Mouse (Mus musculus): ENCODE results near the gene Usp35. TPM values are rescaled to one million over a fixed set of nuclear protein-coding genes. Genes with fewer than 3 reads are reported as not detected.

Usp35 gene
- 1 to 10 TPM; 4.9 to 5.2 TPM for polyA plus RNA-seq (2017; shearing (Covaris generic))

DNA sequence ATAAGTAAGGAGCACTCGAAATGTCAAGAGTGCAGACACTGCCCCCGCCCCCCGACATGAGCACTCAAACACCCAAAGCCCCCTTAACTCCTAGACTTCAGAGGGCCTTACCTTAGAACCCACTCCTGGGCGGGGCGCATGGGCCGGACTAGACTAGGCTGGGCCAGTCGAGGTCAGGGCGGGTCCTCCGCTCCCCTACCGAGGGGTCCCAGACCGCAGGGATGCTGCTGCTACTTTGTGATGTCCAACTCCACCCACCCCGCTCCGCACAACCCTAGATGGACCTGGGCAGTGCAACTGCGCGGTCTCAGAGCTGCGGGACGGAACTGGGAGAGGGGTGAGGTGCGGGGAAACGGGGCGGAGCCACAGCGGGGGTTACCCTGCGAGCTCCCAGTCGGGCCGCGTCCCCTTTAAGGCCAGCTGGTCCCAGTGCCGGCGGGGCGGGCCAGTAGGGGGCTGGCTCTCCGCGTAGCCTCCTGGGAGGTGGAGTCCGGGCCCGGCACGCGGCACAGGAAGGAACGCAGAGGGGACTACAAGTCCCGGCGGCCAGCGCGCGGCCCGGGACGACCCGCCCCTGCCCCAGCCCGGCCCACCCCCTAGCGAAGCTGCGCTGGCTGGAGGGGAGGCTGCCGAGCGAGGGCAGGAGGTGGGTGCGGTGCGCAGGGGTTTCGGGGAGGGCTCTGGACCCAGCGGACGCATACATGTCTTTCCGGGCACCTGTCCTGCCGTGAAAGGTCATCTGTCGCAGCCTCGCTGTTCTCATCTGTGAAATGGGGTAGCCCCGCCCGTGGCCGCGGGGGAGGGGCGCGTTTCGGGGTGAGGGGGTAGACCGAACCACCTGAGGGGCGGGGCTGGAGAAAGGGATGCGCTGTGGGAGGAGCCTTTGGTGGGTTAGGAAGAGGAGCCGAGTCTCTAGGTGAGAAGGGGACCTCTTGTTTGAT lies at the start of gene Usp35, which contains the start of gene Kctd21:
Usp35 (minus strand) TSS at position 295 of the 941 bp plus-strand sequence.
Kctd21 (plus strand) TSS at position 602 of the 941 bp plus-strand sequence.

Other genes with a start within 250 kb of the Usp35 start
- 1 to 10 TPM in 1 of 2 experiments, under 1 TPM in 1; 0.86 to 1.9 TPM for gene Kctd21, start 307 bp upstream of the Usp35 start, polyA plus RNA-seq (2017; shearing (Covaris generic))
- 10 to 100 TPM; 14.5 to 21.0 TPM for gene Alg8, start 39.6 kb upstream of the Usp35 start, polyA plus RNA-seq (2017; shearing (Covaris generic))
- gene Ndufc2, start 68.0 kb upstream of the Usp35 start, polyA plus RNA-seq (2017; shearing (Covaris generic)): 100 to 1,000 TPM; 125 to 151 TPM
- gene Thrsp, start 85.7 kb upstream of the Usp35 start, polyA plus RNA-seq (2017; shearing (Covaris generic)): 1 to 10 TPM; 1.0 to 2.4 TPM
- gene Kctd14, start 119.3 kb upstream of the Usp35 start, polyA plus RNA-seq (2017; shearing (Covaris generic)): 1 to 10 TPM in 1 of 2 experiments, under 1 TPM in 1; 0.42 to 2.8 TPM
- gene Ints4, start 148.9 kb upstream of the Usp35 start, polyA plus RNA-seq (2017; shearing (Covaris generic)): 10 to 100 TPM; 51.3 to 52.6 TPM
- 10 to 100 TPM; 38.4 to 43.0 TPM for gene Aamdc, start 247.5 kb upstream of the Usp35 start, polyA plus RNA-seq (2017; shearing (Covaris generic))
- gene Rsf1, start 247.9 kb upstream of the Usp35 start, polyA plus RNA-seq (2017; shearing (Covaris generic)): 10 to 100 TPM; 51.8 to 52.1 TPM

Measured in inflammation-experienced regulatory T-cells (primary cell).